Mouse (Mus musculus): ENCODE results near the gene Rab31.

DNA sequence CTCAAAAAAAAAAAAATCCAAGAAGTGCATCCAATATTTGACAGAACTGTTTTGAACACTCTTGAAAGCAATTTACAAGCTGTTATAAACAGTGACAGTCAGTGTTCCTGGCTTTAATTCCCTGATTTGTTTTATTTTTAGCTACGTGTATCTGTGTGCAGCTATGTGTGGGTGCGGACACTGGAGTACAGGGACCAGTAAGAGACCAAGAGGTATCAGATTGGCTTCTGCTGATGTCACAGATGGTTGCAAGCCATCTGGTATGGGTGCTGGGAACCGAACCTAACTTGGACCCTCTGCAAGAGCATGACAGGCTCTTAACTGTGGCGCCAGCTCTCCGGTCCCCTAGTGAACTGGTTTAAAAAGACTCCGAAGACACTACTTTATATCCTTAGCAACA is 19.4 kb downstream of the Rab31 start:
- no peak for TF ChIP-seq CTCF (IDR thresholded peaks at IDR 0.05; ENCODE audit: control insufficient read depth, insufficient read depth, low read length)
- no peak for TF ChIP-seq POLR2A (IDR thresholded peaks at IDR 0.05; ENCODE audit: borderline replicate concordance, control insufficient read depth, low read depth, low read length)

All from bone marrow, adult 2 months (tissue).